Mouse (Mus musculus) heart, embryonic 12.5 days (tissue): Measurements from ENCODE around the gene Tjp2. TPM values are rescaled to one million over a fixed set of nuclear protein-coding genes. Genes with fewer than 3 reads are reported as not detected.
"Not testable (repeated sequence)": the region's sequence is repeated elsewhere in the genome, so short reads cannot be mapped to it uniquely, and the experiment has no call there.

ENCODE experiments used
- ATAC-seq: fragments of 200-750 bp; cut with Nextera tagmentation; 2 replicates; pipeline ENCODE4 v1.8.0; 2017; ENCODE audit warnings: moderate TSS enrichment, moderate library complexity; ENCODE audit not compliant: insufficient number of reproducible peaks, low FRiP score
- H3K27ac ChIP-seq: fragments of 300-500 bp; sonication (generic); 2 replicates; pipeline ENCODE4 v1.5.1; 2016; ENCODE audit warnings: mild to moderate bottlenecking, moderate library complexity; ENCODE audit not compliant: poor library complexity, severe bottlenecking
- H3K27me3 ChIP-seq: fragments of 300-500 bp; sonication (generic); replicated peaks from 2 replicates; pipeline ENCODE4 v1.6.1; 2016; ENCODE audit warnings: mild to moderate bottlenecking, moderate library complexity
- H3K36me3 ChIP-seq: fragments of 300-500 bp; sonication (generic); 2 replicates; pipeline ENCODE4 v1.6.1; 2016; ENCODE audit warnings: mild to moderate bottlenecking, moderate library complexity
- H3K4me1 ChIP-seq: fragments of 300-500 bp; sonication (generic); replicated peaks from 2 replicates; pipeline ENCODE4 v1.6.1; 2016; ENCODE audit warnings: mild to moderate bottlenecking
- H3K4me2 ChIP-seq: fragments of 300-500 bp; sonication (generic); 2 replicates; pipeline ENCODE4 v1.6.1; 2016; ENCODE audit warnings: mild to moderate bottlenecking, moderate library complexity
- H3K4me3 ChIP-seq: fragments of 300-500 bp; sonication (generic); 2 replicates; pipeline ENCODE4 v1.5.1; 2016; ENCODE audit warnings: mild to moderate bottlenecking
- H3K9ac ChIP-seq: fragments of 300-500 bp; sonication (generic); 2 replicates; pipeline ENCODE4 v1.6.1; 2016; ENCODE audit warnings: mild to moderate bottlenecking, moderate library complexity
- H3K9me3 ChIP-seq: fragments of 300-500 bp; sonication (generic); replicated peaks from 2 replicates; pipeline ENCODE4 v1.6.1; 2016; ENCODE audit warnings: mild to moderate bottlenecking, moderate library complexity
- WGBS: fragments of 180-500 bp; shearing (Covaris S2); methylation state at CpG from one replicate; pipeline ENCODE4 v1.1.7; 2016; 5-methylcytosine and 5-hydroxymethylcytosine counted together
- polyA plus RNA-seq: library from polyadenylated mRNA; unstranded; fragments of >200 nt; fragmentation: Nextera tagmentation; extraction: Ambion mirVana; gene quantifications from 2 replicates; pipeline ENCODE4 v1.2.1, GENCODE M21; 2016

The Tjp2 gene
- polyA plus RNA-seq, 1 experiment from 2014 or later = 31.9 TPM

GRCm38 (mm10) chr19:24097666-24098455 is 127.0 kb downstream of the Tjp2 start:
- WGBS = 83% methylated on average over 16 of the region's 16 CpGs
- Histone ChIP-seq H3K27me3 (no peaks in the 10 kb centered on the region), H3K27ac (no peak overlapping the region), H3K4me2 (no peak overlapping the region), H3K36me3 (peaks cover 83% of the 10 kb centered on the region), H3K9ac (no peak overlapping the region), H3K4me1 (peaks cover 13% of the 10 kb centered on the region; the same call in 1 of the 2 replicates), H3K4me3 (no peak overlapping the region), H3K9me3 (no peaks in the 10 kb centered on the region)
- ATAC-seq = no peak

GRCm38 (mm10) chr19:24092060-24092459 is 132.8 kb downstream of the Tjp2 start:
- H3K27me3 ChIP-seq, H3K27ac ChIP-seq, ATAC-seq, H3K9ac ChIP-seq, H3K9me3 ChIP-seq, H3K4me2 ChIP-seq, H3K4me3 ChIP-seq: not testable (repeated sequence)
- peaks cover 35% of the 10 kb centered on the region for H3K36me3 ChIP-seq
- 64% methylated on average over 8 of the region's 8 CpGs for WGBS
- peaks cover 10% of the 10 kb centered on the region; the same call in 1 of the 2 replicates for H3K4me1 ChIP-seq

GRCm38 (mm10) chr19:24090366-24090765 is 134.5 kb downstream of the Tjp2 start:
- Histone ChIP-seq H3K9ac (no peak overlapping the region), H3K4me2 (no peak overlapping the region), H3K9me3 (0 out of 2 replicates have a peak, but pooled peaks cover 3% of the 10 kb centered on the region), H3K27me3 (no peaks in the 10 kb centered on the region), H3K27ac (no peak overlapping the region), H3K4me3 (no peak overlapping the region), H3K36me3 (peaks cover 18% of the 10 kb centered on the region), H3K4me1 (no peaks in the 10 kb centered on the region)
- no peak for ATAC-seq
- WGBS = 81% methylated on average over 2 of the region's 2 CpGs

- H3K36me3 ChIP-seq = no peaks in the 10 kb centered on the region
- no peak overlapping the region for H3K4me2 ChIP-seq
- no peak overlapping the region for H3K9ac ChIP-seq
- ATAC-seq = no peak
- no peak overlapping the region for H3K4me3 ChIP-seq
- 75% methylated on average over 2 of the region's 2 CpGs for WGBS
- no peaks in the 10 kb centered on the region for H3K9me3 ChIP-seq
- no peak overlapping the region for H3K27ac ChIP-seq
- H3K4me1 ChIP-seq = peaks cover 11% of the 10 kb centered on the region
- no peaks in the 10 kb centered on the region for H3K27me3 ChIP-seq
Observed at GRCm38 (mm10) chr19:24085306-24085705, 139.5 kb downstream of the Tjp2 start.

GRCm38 (mm10) chr19:24080417-24081080 is 144.3 kb downstream of the Tjp2 start:
- H3K4me3 ChIP-seq = no peak overlapping the region
- H3K9me3 ChIP-seq = no peaks in the 10 kb centered on the region
- H3K27ac ChIP-seq = peak overlapping the region; percentile 88
- H3K9ac ChIP-seq = 0 out of 2 replicates have a peak overlapping the region, but pooled peaks have one; percentile 28
- 18% methylated on average over 8 of the region's 8 CpGs for WGBS
- no peaks in the 10 kb centered on the region for H3K27me3 ChIP-seq
- no peaks in the 10 kb centered on the region for H3K36me3 ChIP-seq
- peak overlapping the region; percentile 39 for H3K4me2 ChIP-seq
- peak; percentile 55 for ATAC-seq
- peaks cover 26% of the 10 kb centered on the region for H3K4me1 ChIP-seq

GRCm38 (mm10) chr19:24077658-24078057 is 147.2 kb downstream of the Tjp2 start:
- H3K4me1 ChIP-seq = peaks cover 26% of the 10 kb centered on the region
- no peak overlapping the region for H3K27ac ChIP-seq
- WGBS = 91% methylated on average over 3 of the region's 3 CpGs
- no peaks in the 10 kb centered on the region for H3K36me3 ChIP-seq
- no peak for ATAC-seq
- peaks cover 5% of the 10 kb centered on the region; the same call in 1 of the 2 replicates for H3K9me3 ChIP-seq
- H3K4me2 ChIP-seq = no peak overlapping the region
- H3K9ac ChIP-seq = no peak overlapping the region
- H3K4me3 ChIP-seq = no peak overlapping the region
- no peaks in the 10 kb centered on the region for H3K27me3 ChIP-seq

- WGBS = 67% methylated on average over 7 of the region's 7 CpGs
- H3K4me2 ChIP-seq = no peak overlapping the region
- H3K4me1 ChIP-seq = peaks cover 26% of the 10 kb centered on the region
- no peak for ATAC-seq
- H3K27ac ChIP-seq = no peak overlapping the region
- no peaks in the 10 kb centered on the region for H3K27me3 ChIP-seq
- H3K4me3 ChIP-seq = no peak overlapping the region
- H3K36me3 ChIP-seq = no peaks in the 10 kb centered on the region
- H3K9me3 ChIP-seq = peaks cover 5% of the 10 kb centered on the region; the same call in 1 of the 2 replicates
- no peak overlapping the region for H3K9ac ChIP-seq
Observed at GRCm38 (mm10) chr19:24076536-24076935, 148.3 kb downstream of the Tjp2 start.

GRCm38 (mm10) chr19:24075927-24076326 is 148.9 kb downstream of the Tjp2 start:
- no peak for ATAC-seq
- Histone ChIP-seq H3K27ac (no peak overlapping the region), H3K9ac (no peak overlapping the region), H3K9me3 (peaks cover 5% of the 10 kb centered on the region; the same call in 1 of the 2 replicates), H3K36me3 (no peaks in the 10 kb centered on the region), H3K4me2 (no peak overlapping the region), H3K4me3 (no peak overlapping the region), H3K27me3 (no peaks in the 10 kb centered on the region), H3K4me1 (peaks cover 21% of the 10 kb centered on the region)
- 80% methylated on average over 8 of the region's 8 CpGs for WGBS

- peaks cover 5% of the 10 kb centered on the region; the same call in 1 of the 2 replicates for H3K9me3 ChIP-seq
- no peaks in the 10 kb centered on the region for H3K36me3 ChIP-seq
- no peak for ATAC-seq
- no peaks in the 10 kb centered on the region for H3K27me3 ChIP-seq
- H3K4me1 ChIP-seq = peaks cover 8% of the 10 kb centered on the region
- H3K27ac ChIP-seq = no peak overlapping the region
- H3K9ac ChIP-seq = no peak overlapping the region
- no peak overlapping the region for H3K4me2 ChIP-seq
- WGBS = 65% methylated on average over 4 of the region's 4 CpGs
- H3K4me3 ChIP-seq = no peak overlapping the region
Observed at GRCm38 (mm10) chr19:24073155-24073554, 151.7 kb downstream of the Tjp2 start.

GRCm38 (mm10) chr19:24064348-24064895 is 160.4 kb downstream of the Tjp2 start:
- Histone ChIP-seq H3K4me1 (peaks cover 3% of the 10 kb centered on the region; the same call in 1 of the 2 replicates), H3K4me3 (no peak overlapping the region), H3K9me3 (no peaks in the 10 kb centered on the region), H3K9ac (no peak overlapping the region), H3K27me3 (no peaks in the 10 kb centered on the region), H3K27ac (no peak overlapping the region), H3K4me2 (no peak overlapping the region), H3K36me3 (no peaks in the 10 kb centered on the region)
- no peak for ATAC-seq
- WGBS = 53% methylated on average over 12 of the region's 12 CpGs

GRCm38 (mm10) chr19:24063585-24063984 is 161.2 kb downstream of the Tjp2 start:
- Histone ChIP-seq H3K4me1 (peaks cover 8% of the 10 kb centered on the region), H3K4me3 (no peak overlapping the region), H3K27me3 (no peaks in the 10 kb centered on the region), H3K36me3 (no peaks in the 10 kb centered on the region), H3K4me2 (no peak overlapping the region), H3K9me3 (no peaks in the 10 kb centered on the region), H3K9ac (no peak overlapping the region), H3K27ac (no peak overlapping the region)
- ATAC-seq = no peak
- WGBS = 78% methylated on average over 4 of the region's 4 CpGs
